Mouse (Mus musculus): Measurements from ENCODE around the gene Erbb3.

GRCm38 (mm10) chr10:128588775-128589463, 533 bp downstream of the Erbb3 start:
- no peak for TF ChIP-seq EP300 (IDR thresholded peaks at IDR 0.05; ENCODE audit: insufficient read depth, low read depth, low read length)
- TF ChIP-seq CTCF (IDR thresholded peaks at IDR 0.05; ENCODE audit: low read depth, low read length) = no peak
- TF ChIP-seq POLR2A (IDR thresholded peaks at IDR 0.05; ENCODE audit: insufficient read depth, low read length) = no peak

Measured in ES-Bruce4 (cell line).